Mouse (Mus musculus) embryo, embryonic 9.5 days (tissue): Measurements from ENCODE around the gene Abl2.
"Not testable (repeated sequence)": the region's sequence is repeated elsewhere in the genome, so short reads cannot be mapped to it uniquely, and the experiment has no call there.

Source experiments
- DNase-seq: peaks from one replicate; pipeline ENCODE4 v3.0.0-alpha.2; 2017; ENCODE audit errors: extremely low spot score

Abl2 gene

GRCm38 (mm10) chr1:156558024-156558930, at the start of gene Abl2:
Gene Abl2, plus strand, starts transcription at chr1:156558786.
- peak; percentile 91 for DNase-seq

GRCm38 (mm10) chr1:156520136-156520780, 38.3 kb upstream of the Abl2 start:
- DNase-seq = no peak

- peak; percentile 7 for DNase-seq
These were observed 36.6 kb upstream of the Abl2 start for GRCm38 (mm10) chr1:156521796-156522517.

- not testable (repeated sequence) for DNase-seq
These were observed 34.7 kb upstream of the Abl2 start, which contains the start of gene Gm10031 for GRCm38 (mm10) chr1:156523842-156524241. Gene Gm10031, plus strand, starts transcription at chr1:156524012.

GRCm38 (mm10) chr1:156532476-156533175, 26.0 kb upstream of the Abl2 start:
- DNase-seq = not testable (repeated sequence)

- no peak for DNase-seq
These were observed 25.1 kb upstream of the Abl2 start for GRCm38 (mm10) chr1:156533483-156533882.

GRCm38 (mm10) chr1:156533911-156534310, 24.7 kb upstream of the Abl2 start:
- DNase-seq = no peak

- no peak for DNase-seq
These were observed 21.6 kb upstream of the Abl2 start for GRCm38 (mm10) chr1:156537031-156537430.

- no peak for DNase-seq
These were observed 20.9 kb upstream of the Abl2 start for GRCm38 (mm10) chr1:156537701-156538100.

- no peak for DNase-seq
These were observed 20.2 kb upstream of the Abl2 start for GRCm38 (mm10) chr1:156538382-156538781.

GRCm38 (mm10) chr1:156539787-156540560, 18.6 kb upstream of the Abl2 start:
- no peak for DNase-seq

- DNase-seq = peak; percentile 20
These were observed 14.6 kb upstream of the Abl2 start for GRCm38 (mm10) chr1:156543999-156544398.

- DNase-seq = peak; percentile 67
These were observed 509 bp downstream of the Abl2 start for GRCm38 (mm10) chr1:156558950-156559640.

GRCm38 (mm10) chr1:156559641-156560020, 1.0 kb downstream of the Abl2 start:
- DNase-seq = no peak

GRCm38 (mm10) chr1:156560500-156560899, 1.9 kb downstream of the Abl2 start:
- no peak for DNase-seq

- no peak for DNase-seq
These were observed 6.7 kb downstream of the Abl2 start for GRCm38 (mm10) chr1:156565328-156565727.

GRCm38 (mm10) chr1:156566132-156566531, 7.5 kb downstream of the Abl2 start:
- no peak for DNase-seq

- DNase-seq = no peak
These were observed 11.0 kb downstream of the Abl2 start for GRCm38 (mm10) chr1:156569615-156570014.

GRCm38 (mm10) chr1:156572952-156573351, 14.4 kb downstream of the Abl2 start:
- no peak for DNase-seq

- DNase-seq = no peak
These were observed 22.6 kb downstream of the Abl2 start for GRCm38 (mm10) chr1:156581149-156581548.
